Mouse (Mus musculus) E14TG2a.4 (cell line): ENCODE data around the gene Afp.

Source experiments
- CTCF ChIP-seq: conservative IDR thresholded peaks from 2 replicates; pipeline ENCODE4 v1.5.1; 2014; ENCODE audit warnings: low read length
- NANOG ChIP-seq: IDR thresholded peaks from 2 replicates; pipeline ENCODE4 v1.6.1; 2014; ENCODE audit warnings: borderline replicate concordance, low read length, mixed read lengths

- TF ChIP-seq CTCF (no peak), NANOG (no peak)
Measured at GRCm38 (mm10) chr5:90485597-90485996, 4.9 kb upstream of the Afp start.
